Mouse (Mus musculus): Measurements from ENCODE around the gene Pitpnb. TPM values are rescaled to one million over a fixed set of nuclear protein-coding genes. Genes with fewer than 3 reads are reported as not detected.

Gene Pitpnb
- polyA plus RNA-seq (2014; fragmentation: Nextera tagmentation; extraction: Ambion mirVana): 77.6 and 104 TPM in 2 replicates

GRCm38 (mm10) chr5:111330417-111331098, at the start of gene Pitpnb:
Gene Pitpnb (plus strand): TSS chr5:111330763.
- no peaks in the 10 kb centered on the region for H3K27me3 ChIP-seq (ENCODE audit: control insufficient read depth, insufficient read depth, low read length)
- peaks cover 12% of the 10 kb centered on the region for H3K4me1 ChIP-seq (ENCODE audit: control insufficient read depth, insufficient read depth, low read length)
- peak; percentile 99 for ATAC-seq (ENCODE audit: low FRiP score, low TSS enrichment)
- H3K27ac ChIP-seq (replicated peaks; ENCODE audit: low read depth, low read length): peak within 1 kb of the TSS; percentile 89
- WGBS: under 1% methylated on average over 76 of the region's 78 CpGs
- peak within 1 kb of the TSS; percentile 81 for H3K4me2 ChIP-seq (ENCODE audit: low read length)
- H3K36me3 ChIP-seq (ENCODE audit: control insufficient read depth, insufficient read depth, low read length): 0 out of 2 replicates have a peak, but pooled peaks cover 14% of the 10 kb centered on the region
- H3K9me3 ChIP-seq (ENCODE audit: control insufficient read depth, low read length): no peaks in the 10 kb centered on the region
- H3K9ac ChIP-seq (replicated peaks; ENCODE audit: low read length): peak within 1 kb of the TSS; percentile 95
- DNase-seq: peak; percentile 100
- H3K4me3 ChIP-seq (replicated peaks; ENCODE audit: low read depth, low read length): peak within 1 kb of the TSS; percentile 89

GRCm38 (mm10) chr5:111284420-111285175, 46.0 kb upstream of the Pitpnb start:
- Histone ChIP-seq H3K4me2 (ENCODE audit: low read length) (no peak overlapping the region), H3K4me1 (ENCODE audit: control insufficient read depth, insufficient read depth, low read length) (no peaks in the 10 kb centered on the region), H3K27ac (replicated peaks; ENCODE audit: low read depth, low read length) (no peak overlapping the region), H3K9me3 (ENCODE audit: control insufficient read depth, low read length) (no peaks in the 10 kb centered on the region), H3K4me3 (replicated peaks; ENCODE audit: low read depth, low read length) (no peak overlapping the region), H3K9ac (replicated peaks; ENCODE audit: low read length) (no peak overlapping the region), H3K27me3 (ENCODE audit: control insufficient read depth, insufficient read depth, low read length) (no peaks in the 10 kb centered on the region), H3K36me3 (ENCODE audit: control insufficient read depth, insufficient read depth, low read length) (peaks cover 81% of the 10 kb centered on the region)
- ATAC-seq (ENCODE audit: low FRiP score, low TSS enrichment) (no peak), DNase-seq (no peak)
- WGBS: 86% methylated on average over 19 of the region's 19 CpGs

GRCm38 (mm10) chr5:111287571-111287970, 43.0 kb upstream of the Pitpnb start:
- Histone ChIP-seq H3K4me1 (ENCODE audit: control insufficient read depth, insufficient read depth, low read length) (no peaks in the 10 kb centered on the region), H3K9me3 (ENCODE audit: control insufficient read depth, low read length) (no peaks in the 10 kb centered on the region), H3K36me3 (ENCODE audit: control insufficient read depth, insufficient read depth, low read length) (peaks cover 52% of the 10 kb centered on the region), H3K9ac (replicated peaks; ENCODE audit: low read length) (no peak overlapping the region), H3K27ac (replicated peaks; ENCODE audit: low read depth, low read length) (no peak overlapping the region), H3K4me2 (ENCODE audit: low read length) (no peak overlapping the region), H3K27me3 (ENCODE audit: control insufficient read depth, insufficient read depth, low read length) (no peaks in the 10 kb centered on the region), H3K4me3 (replicated peaks; ENCODE audit: low read depth, low read length) (no peak overlapping the region)
- DNase-seq (no peak), ATAC-seq (ENCODE audit: low FRiP score, low TSS enrichment) (no peak)
- 66% methylated on average over 5 of the region's 5 CpGs for WGBS

DNA sequence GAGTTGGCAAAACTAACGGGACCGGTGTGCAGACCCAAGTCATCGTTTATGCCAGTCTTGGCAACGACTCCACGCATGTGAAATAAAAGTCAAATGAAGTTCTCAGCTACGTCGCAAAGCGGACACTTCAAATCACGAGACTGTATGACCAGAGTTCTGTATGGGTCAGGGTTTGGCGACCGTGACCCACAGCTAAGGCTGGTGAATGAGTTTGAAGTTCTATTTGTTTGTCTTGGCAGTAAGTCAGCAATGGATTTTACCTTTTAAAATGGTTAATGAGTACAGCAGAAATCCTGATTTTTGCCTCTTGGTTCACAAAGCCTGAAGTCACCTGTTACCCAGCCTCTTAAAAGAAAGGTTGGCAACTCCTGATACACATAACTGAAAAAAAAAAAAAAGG, 42.1 kb upstream of the Pitpnb start:
- H3K27ac ChIP-seq (replicated peaks; ENCODE audit: low read depth, low read length): no peak overlapping the region
- H3K9ac ChIP-seq (replicated peaks; ENCODE audit: low read length): no peak overlapping the region
- ATAC-seq (ENCODE audit: low FRiP score, low TSS enrichment): no peak
- WGBS: 94% methylated on average over 11 of the region's 11 CpGs
- H3K36me3 ChIP-seq (ENCODE audit: control insufficient read depth, insufficient read depth, low read length): peaks cover 43% of the 10 kb centered on the region
- no peak for DNase-seq
- no peak overlapping the region for H3K4me2 ChIP-seq (ENCODE audit: low read length)
- H3K4me1 ChIP-seq (ENCODE audit: control insufficient read depth, insufficient read depth, low read length): no peaks in the 10 kb centered on the region
- H3K9me3 ChIP-seq (ENCODE audit: control insufficient read depth, low read length): no peaks in the 10 kb centered on the region
- no peaks in the 10 kb centered on the region for H3K27me3 ChIP-seq (ENCODE audit: control insufficient read depth, insufficient read depth, low read length)
- H3K4me3 ChIP-seq (replicated peaks; ENCODE audit: low read depth, low read length): no peak overlapping the region

DNA sequence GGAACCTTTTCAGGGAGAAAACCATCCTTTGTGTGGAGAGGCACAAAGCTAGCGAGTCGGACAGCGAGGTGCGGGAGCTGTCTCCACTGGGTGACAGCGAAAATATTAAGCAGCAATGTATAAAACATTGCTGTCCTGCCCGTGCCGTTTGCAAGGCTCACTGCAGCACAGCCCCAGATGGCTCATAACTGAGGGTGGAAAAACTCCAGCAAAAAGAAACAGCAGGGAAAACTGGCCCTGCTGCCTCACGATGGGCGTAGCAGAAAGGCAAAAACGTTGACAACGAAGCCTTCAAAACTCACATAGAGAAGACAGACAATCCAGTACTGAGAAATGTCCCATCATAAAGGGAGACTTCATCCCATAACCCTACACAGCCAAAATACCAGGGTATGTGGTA, 40.5 kb upstream of the Pitpnb start:
- no peaks in the 10 kb centered on the region for H3K9me3 ChIP-seq (ENCODE audit: control insufficient read depth, low read length)
- no peak overlapping the region for H3K4me2 ChIP-seq (ENCODE audit: low read length)
- no peaks in the 10 kb centered on the region for H3K4me1 ChIP-seq (ENCODE audit: control insufficient read depth, insufficient read depth, low read length)
- 57% methylated on average over 11 of the region's 11 CpGs for WGBS
- no peak overlapping the region for H3K9ac ChIP-seq (replicated peaks; ENCODE audit: low read length)
- DNase-seq: no peak
- peaks cover 28% of the 10 kb centered on the region for H3K36me3 ChIP-seq (ENCODE audit: control insufficient read depth, insufficient read depth, low read length)
- H3K27ac ChIP-seq (replicated peaks; ENCODE audit: low read depth, low read length): no peak overlapping the region
- no peak overlapping the region for H3K4me3 ChIP-seq (replicated peaks; ENCODE audit: low read depth, low read length)
- ATAC-seq (ENCODE audit: low FRiP score, low TSS enrichment): no peak
- no peaks in the 10 kb centered on the region for H3K27me3 ChIP-seq (ENCODE audit: control insufficient read depth, insufficient read depth, low read length)

DNA sequence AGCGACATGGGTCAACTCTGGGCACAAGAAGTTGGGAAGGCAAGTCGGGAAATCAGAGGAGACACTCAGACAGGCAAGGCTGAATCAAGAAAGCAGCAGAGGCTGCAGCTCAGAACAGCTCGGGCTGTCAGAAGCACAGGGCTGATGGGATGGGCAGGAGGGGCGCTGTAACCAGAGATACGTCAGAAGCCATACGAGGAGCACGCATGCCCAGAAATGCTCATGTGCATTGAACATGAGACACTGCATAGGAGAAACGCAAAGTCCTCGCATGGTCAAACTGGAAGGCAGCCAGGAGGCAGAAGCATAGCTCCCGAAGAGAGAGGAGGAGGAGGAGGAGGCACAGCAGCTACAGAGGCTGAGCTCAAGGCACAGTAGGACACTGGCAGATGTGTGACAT, 38.9 kb upstream of the Pitpnb start:
- H3K4me3 ChIP-seq (replicated peaks; ENCODE audit: low read depth, low read length): no peak overlapping the region
- H3K4me1 ChIP-seq (ENCODE audit: control insufficient read depth, insufficient read depth, low read length): no peaks in the 10 kb centered on the region
- H3K27ac ChIP-seq (replicated peaks; ENCODE audit: low read depth, low read length): peak overlapping the region; percentile 37; the same call in 1 of the 2 replicates
- WGBS: 70% methylated on average over 10 of the region's 10 CpGs
- H3K9ac ChIP-seq (replicated peaks; ENCODE audit: low read length): no peak overlapping the region
- H3K36me3 ChIP-seq (ENCODE audit: control insufficient read depth, insufficient read depth, low read length): peaks cover 12% of the 10 kb centered on the region
- H3K27me3 ChIP-seq (ENCODE audit: control insufficient read depth, insufficient read depth, low read length): no peaks in the 10 kb centered on the region
- DNase-seq (peak; percentile 59), ATAC-seq (ENCODE audit: low FRiP score, low TSS enrichment) (no peak)
- H3K4me2 ChIP-seq (ENCODE audit: low read length): peak overlapping the region; percentile 8; the same call in 1 of the 2 replicates
- H3K9me3 ChIP-seq (ENCODE audit: control insufficient read depth, low read length): no peaks in the 10 kb centered on the region

- DNase-seq: no peak
- Histone ChIP-seq H3K4me3 (replicated peaks; ENCODE audit: low read depth, low read length) (no peak overlapping the region), H3K4me2 (ENCODE audit: low read length) (no peak overlapping the region)
Measured at GRCm38 (mm10) chr5:111297801-111298200, 32.8 kb upstream of the Pitpnb start.

GRCm38 (mm10) chr5:111298706-111299105, 31.9 kb upstream of the Pitpnb start:
- no peaks in the 10 kb centered on the region for H3K36me3 ChIP-seq (ENCODE audit: control insufficient read depth, insufficient read depth, low read length)
- H3K9ac ChIP-seq (replicated peaks; ENCODE audit: low read length): no peak overlapping the region
- no peak for ATAC-seq (ENCODE audit: low FRiP score, low TSS enrichment)
- no peak for DNase-seq
- H3K9me3 ChIP-seq (ENCODE audit: control insufficient read depth, low read length): no peaks in the 10 kb centered on the region
- no peak overlapping the region for H3K4me2 ChIP-seq (ENCODE audit: low read length)
- H3K27ac ChIP-seq (replicated peaks; ENCODE audit: low read depth, low read length): no peak overlapping the region
- H3K27me3 ChIP-seq (ENCODE audit: control insufficient read depth, insufficient read depth, low read length): no peaks in the 10 kb centered on the region
- no peak overlapping the region for H3K4me3 ChIP-seq (replicated peaks; ENCODE audit: low read depth, low read length)
- no peaks in the 10 kb centered on the region for H3K4me1 ChIP-seq (ENCODE audit: control insufficient read depth, insufficient read depth, low read length)
- 55% methylated on average over 7 of the region's 7 CpGs for WGBS

More at GRCm38 (mm10) chr5:111297801-111298200, 32.8 kb upstream of the Pitpnb start:
- Histone ChIP-seq H3K36me3 (ENCODE audit: control insufficient read depth, insufficient read depth, low read length) (no peaks in the 10 kb centered on the region), H3K27ac (replicated peaks; ENCODE audit: low read depth, low read length) (no peak overlapping the region), H3K27me3 (ENCODE audit: control insufficient read depth, insufficient read depth, low read length) (no peaks in the 10 kb centered on the region), H3K9me3 (ENCODE audit: control insufficient read depth, low read length) (no peaks in the 10 kb centered on the region), H3K9ac (replicated peaks; ENCODE audit: low read length) (no peak overlapping the region), H3K4me1 (ENCODE audit: control insufficient read depth, insufficient read depth, low read length) (no peaks in the 10 kb centered on the region)
- ATAC-seq (ENCODE audit: low FRiP score, low TSS enrichment): no peak
- WGBS: 73% methylated on average over 5 of the region's 5 CpGs
